In genomic region chr17:84113608-84114278, GRCm38 (mm10) we compare ENCODE assay signal across 8 mouse cellular contexts.
DNase-seq lines count a peak whose midpoint lies in the region; ATAC-seq lines count a peak whose summit lies in the region.

No protein-coding gene starts in this region.

- H3K9me3 ChIP-seq in hindbrain, embryonic 11.5 days (ENCODE audit: control insufficient read depth, low read length): no peaks in the 10 kb centered on the region
- no peaks in the 10 kb centered on the region for H3K9me3 ChIP-seq in hindbrain, embryonic 14.5 days (ENCODE audit: control insufficient read depth, low read length)
- H3K9me3 ChIP-seq in intestine, embryonic 16.5 days (ENCODE audit: control insufficient read depth, low read length): no peaks in the 10 kb centered on the region
- H3K9me3 ChIP-seq in limb, embryonic 10.5 days (replicated peaks): no peaks in the 10 kb centered on the region
- H3K9me3 ChIP-seq in midbrain, embryonic 12.5 days: no peaks in the 10 kb centered on the region

- ATAC-seq in hindbrain, embryonic 11.5 days (ENCODE audit: low FRiP score): peak; percentile 69
- no peak for ATAC-seq in hindbrain, embryonic 14.5 days (ENCODE audit: low FRiP score)
- ATAC-seq in intestine, embryonic 16.5 days: peak; percentile 82
- peak; percentile 61 for ATAC-seq in midbrain, embryonic 12.5 days (ENCODE audit: low FRiP score, low read depth)

- H3K36me3 ChIP-seq in hindbrain, embryonic 11.5 days (ENCODE audit: control insufficient read depth, insufficient read depth, low read length): no peaks in the 10 kb centered on the region
- no peaks in the 10 kb centered on the region for H3K36me3 ChIP-seq in hindbrain, embryonic 14.5 days (replicated peaks; ENCODE audit: control insufficient read depth, insufficient read depth)
- no peaks in the 10 kb centered on the region for H3K36me3 ChIP-seq in intestine, embryonic 16.5 days (ENCODE audit: control insufficient read depth, insufficient read depth, low read length)
- no peaks in the 10 kb centered on the region for H3K36me3 ChIP-seq in limb, embryonic 10.5 days
- H3K36me3 ChIP-seq in midbrain, embryonic 12.5 days: no peaks in the 10 kb centered on the region

- H3K4me2 ChIP-seq in hindbrain, embryonic 11.5 days (replicated peaks; ENCODE audit: low read depth, low read length): no peak overlapping the region
- no peak overlapping the region for H3K4me2 ChIP-seq in hindbrain, embryonic 14.5 days (replicated peaks)
- no peak overlapping the region for H3K4me2 ChIP-seq in intestine, embryonic 16.5 days (ENCODE audit: low read depth, low read length)
- no peak overlapping the region for H3K4me2 ChIP-seq in midbrain, embryonic 12.5 days (replicated peaks)

- no peak overlapping the region for H3K27ac ChIP-seq in hindbrain, embryonic 11.5 days (ENCODE audit: low read depth, low read length)
- H3K27ac ChIP-seq in hindbrain, embryonic 14.5 days: no peak overlapping the region
- H3K27ac ChIP-seq in intestine, embryonic 16.5 days (ENCODE audit: low read length): no peak overlapping the region
- H3K27ac ChIP-seq in limb, embryonic 10.5 days: peak overlapping the region; percentile 82
- no peak overlapping the region for H3K27ac ChIP-seq in midbrain, embryonic 12.5 days (replicated peaks)

- WGBS in hindbrain, embryonic 11.5 days: 14% methylated on average over 8 of the region's 8 CpGs
- 19% methylated on average over 7 of the region's 8 CpGs for WGBS in hindbrain, embryonic 14.5 days
- WGBS in intestine, embryonic 16.5 days: 30% methylated on average over 8 of the region's 8 CpGs
- WGBS in limb, embryonic 10.5 days: 15% methylated on average over 8 of the region's 8 CpGs
- 27% methylated on average over 8 of the region's 8 CpGs for WGBS in midbrain, embryonic 12.5 days

- H3K4me1 ChIP-seq in hindbrain, embryonic 11.5 days (replicated peaks; ENCODE audit: control insufficient read depth, insufficient read depth, low read length): no peaks in the 10 kb centered on the region; the same call in 1 of the 2 replicates
- peaks cover 6% of the 10 kb centered on the region; the same call in 1 of the 2 replicates for H3K4me1 ChIP-seq in hindbrain, embryonic 14.5 days (replicated peaks; ENCODE audit: control insufficient read depth, insufficient read depth, low read length)
- peaks cover 32% of the 10 kb centered on the region for H3K4me1 ChIP-seq in intestine, embryonic 16.5 days (ENCODE audit: control insufficient read depth, insufficient read depth, low read length)
- H3K4me1 ChIP-seq in limb, embryonic 10.5 days: peaks cover 56% of the 10 kb centered on the region
- peaks cover 4% of the 10 kb centered on the region; the same call in 1 of the 2 replicates for H3K4me1 ChIP-seq in midbrain, embryonic 12.5 days

- peak; percentile 77 for DNase-seq in hindbrain, embryonic 11.5 days (ENCODE audit: low spot score)
- DNase-seq in hindbrain, embryonic 14.5 days (ENCODE audit: low spot score): no peak
- peak; percentile 59 to 70 for DNase-seq in cerebellum, postnatal 36 days
- peak; percentile 97 for DNase-seq in gastrocnemius, postnatal 10 days
- peak; percentile 92 for DNase-seq in limb, embryonic 10.5 days (ENCODE audit: low spot score)
- peak; percentile 97 to 98 for DNase-seq in spleen, postnatal 10 days (ENCODE audit: low spot score in 2 of 2)

- H3K9ac ChIP-seq in hindbrain, embryonic 11.5 days (ENCODE audit: low read depth, low read length): no peak overlapping the region
- H3K9ac ChIP-seq in hindbrain, embryonic 14.5 days: no peak overlapping the region
- H3K9ac ChIP-seq in intestine, embryonic 16.5 days (ENCODE audit: low read depth, low read length): peak overlapping the region; percentile 34
- no peak overlapping the region for H3K9ac ChIP-seq in midbrain, embryonic 12.5 days (replicated peaks)

- H3K27me3 ChIP-seq in hindbrain, embryonic 11.5 days (ENCODE audit: control insufficient read depth, insufficient read depth, low read length): no peaks in the 10 kb centered on the region
- H3K27me3 ChIP-seq in hindbrain, embryonic 14.5 days (ENCODE audit: control insufficient read depth, insufficient read depth, low read length): no peaks in the 10 kb centered on the region
- H3K27me3 ChIP-seq in intestine, embryonic 16.5 days (replicated peaks; ENCODE audit: control insufficient read depth, insufficient read depth, low read length): no peaks in the 10 kb centered on the region
- peaks cover 4% of the 10 kb centered on the region; the same call in 1 of the 2 replicates for H3K27me3 ChIP-seq in limb, embryonic 10.5 days (ENCODE audit: low read depth, poor library complexity, severe bottlenecking)
- no peaks in the 10 kb centered on the region for H3K27me3 ChIP-seq in midbrain, embryonic 12.5 days

- no peak overlapping the region for H3K4me3 ChIP-seq in hindbrain, embryonic 11.5 days (ENCODE audit: low read depth, low read length)
- no peak overlapping the region for H3K4me3 ChIP-seq in hindbrain, embryonic 14.5 days (replicated peaks; ENCODE audit: low read length)
- no peak overlapping the region for H3K4me3 ChIP-seq in intestine, embryonic 16.5 days (ENCODE audit: low read length)
- H3K4me3 ChIP-seq in limb, embryonic 10.5 days: no peak overlapping the region
- no peak overlapping the region for H3K4me3 ChIP-seq in midbrain, embryonic 12.5 days
